Mouse (Mus musculus) liver, postnatal 0 days (tissue): ENCODE data around the gene Nfasc. TPM values are rescaled to one million over a fixed set of nuclear protein-coding genes. Genes with fewer than 3 reads are reported as not detected.

Experiments used
- ATAC-seq: fragments of 200-750 bp; cut with Nextera tagmentation; 2 replicates; pipeline ENCODE4 v1.8.0; 2017; ENCODE audit warnings: mild to moderate bottlenecking, moderate library complexity
- DNase-seq: peaks from one replicate; pipeline ENCODE4 v3.0.0-alpha.2; 2016
- H3K27ac ChIP-seq: fragments of 300-500 bp; sonication (generic); 2 replicates; pipeline ENCODE4 v1.5.1; 2014; ENCODE audit warnings: antibody characterized with exemption, moderate library complexity, mild to moderate bottlenecking, low read depth
- H3K27me3 ChIP-seq: fragments of 300-500 bp; sonication (generic); 2 replicates; pipeline ENCODE4 v1.6.1; 2014; ENCODE audit warnings: low read length, control low read depth, mixed read lengths; ENCODE audit not compliant: insufficient read depth
- H3K36me3 ChIP-seq: fragments of 300-500 bp; sonication (generic); replicated peaks from 2 replicates; pipeline ENCODE4 v1.6.1; 2014; ENCODE audit warnings: mild to moderate bottlenecking, control low read depth, low read length, moderate library complexity, mixed read lengths; ENCODE audit not compliant: insufficient read depth
- H3K4me1 ChIP-seq: fragments of 300-500 bp; sonication (generic); 2 replicates; pipeline ENCODE4 v1.6.1; 2014; ENCODE audit warnings: antibody characterized with exemption, mild to moderate bottlenecking, control low read depth; ENCODE audit not compliant: insufficient read depth
- H3K4me2 ChIP-seq: fragments of 300-500 bp; sonication (generic); 2 replicates; pipeline ENCODE4 v1.6.1; 2014; ENCODE audit warnings: low read depth, mild to moderate bottlenecking, low read length, moderate library complexity, mixed read lengths
- H3K4me3 ChIP-seq: fragments of 300-500 bp; sonication (generic); 2 replicates; pipeline ENCODE4 v1.5.1; 2014; ENCODE audit warnings: low read depth, low read length
- H3K9ac ChIP-seq: fragments of 300-500 bp; sonication (generic); replicated peaks from 2 replicates; pipeline ENCODE4 v1.6.1; 2014; ENCODE audit warnings: mild to moderate bottlenecking, moderate library complexity
- H3K9me3 ChIP-seq: fragments of 300-500 bp; sonication (generic); 2 replicates; pipeline ENCODE4 v1.6.1; 2016; ENCODE audit warnings: mild to moderate bottlenecking, control low read depth, low read length, mixed read lengths
- CTCF ChIP-seq: sonication (generic); IDR thresholded peaks from 2 replicates; pipeline ENCODE4 v1.5.1; 2016; ENCODE audit warnings: antibody characterized with exemption, low read depth
- EP300 ChIP-seq: IDR thresholded peaks from 2 replicates; pipeline ENCODE4 v1.6.1; 2016; ENCODE audit warnings: antibody characterized with exemption, low read depth, mild to moderate bottlenecking
- WGBS: fragments of 180-500 bp; shearing (Covaris S2); extraction: QIAGEN DNeasy Blood & Tissue Kit; methylation state at CpG from one replicate; pipeline ENCODE4 v1.1.7; 2014; ENCODE audit not compliant: insufficient replicate concordance; 5-methylcytosine and 5-hydroxymethylcytosine counted together
- polyA plus RNA-seq: library from polyadenylated mRNA; unstranded; fragments of >200 nt; fragmentation: Nextera tagmentation; extraction: Ambion mirVana; gene quantifications from 2 replicates; pipeline ENCODE4 v1.2.1, GENCODE M21; 2015

Gene Nfasc
- polyA plus RNA-seq, 1 experiment from 2014 or later: 0.09 TPM

GRCm38 (mm10) chr1:132715044-132715443 lies 26.6 kb downstream of the Nfasc start:
- H3K4me1 ChIP-seq: no peaks in the 10 kb centered on the region
- H3K4me2 ChIP-seq: no peak overlapping the region
- DNase-seq (no peak), ATAC-seq (no peak)
- 81% methylated on average over 9 of the region's 9 CpGs for WGBS
- no peak for TF ChIP-seq EP300
- no peak for TF ChIP-seq CTCF
- H3K4me3 ChIP-seq: no peak overlapping the region
- no peaks in the 10 kb centered on the region for H3K9me3 ChIP-seq
- no peak overlapping the region for H3K27ac ChIP-seq
- H3K27me3 ChIP-seq: no peaks in the 10 kb centered on the region
- no peak overlapping the region for H3K9ac ChIP-seq
- H3K36me3 ChIP-seq: no peaks in the 10 kb centered on the region

GRCm38 (mm10) chr1:132709419-132709818 lies 32.2 kb downstream of the Nfasc start:
- no peak for DNase-seq
- ATAC-seq: no peak
- H3K27me3 ChIP-seq: no peaks in the 10 kb centered on the region
- H3K4me1 ChIP-seq: no peaks in the 10 kb centered on the region
- no peak overlapping the region for H3K4me2 ChIP-seq
- H3K36me3 ChIP-seq: no peaks in the 10 kb centered on the region
- H3K9me3 ChIP-seq: no peaks in the 10 kb centered on the region
- 50% methylated on average over 5 of the region's 5 CpGs for WGBS
- no peak overlapping the region for H3K9ac ChIP-seq
- TF ChIP-seq CTCF: no peak
- TF ChIP-seq EP300: no peak
- no peak overlapping the region for H3K27ac ChIP-seq
- no peak overlapping the region for H3K4me3 ChIP-seq

- H3K27me3 ChIP-seq: no peaks in the 10 kb centered on the region
- H3K4me2 ChIP-seq: no peak overlapping the region
- no peak overlapping the region for H3K27ac ChIP-seq
- no peaks in the 10 kb centered on the region for H3K36me3 ChIP-seq
- 59% methylated on average over 8 of the region's 8 CpGs for WGBS
- ATAC-seq (no peak), DNase-seq (no peak)
- no peaks in the 10 kb centered on the region for H3K4me1 ChIP-seq
- TF ChIP-seq EP300 (no peak), CTCF (no peak)
- no peak overlapping the region for H3K9ac ChIP-seq
- no peak overlapping the region for H3K4me3 ChIP-seq
- no peaks in the 10 kb centered on the region for H3K9me3 ChIP-seq
These were observed 34.3 kb downstream of the Nfasc start for GRCm38 (mm10) chr1:132707301-132707700.

- H3K4me1 ChIP-seq: no peaks in the 10 kb centered on the region
- H3K4me2 ChIP-seq: no peak overlapping the region
- no peak overlapping the region for H3K27ac ChIP-seq
- H3K4me3 ChIP-seq: no peak overlapping the region
- no peaks in the 10 kb centered on the region for H3K27me3 ChIP-seq
- TF ChIP-seq CTCF: no peak
- no peak for TF ChIP-seq EP300
- no peaks in the 10 kb centered on the region for H3K9me3 ChIP-seq
- DNase-seq (no peak), ATAC-seq (no peak)
- H3K9ac ChIP-seq: no peak overlapping the region
- 33% methylated on average over 5 of the region's 5 CpGs for WGBS
- no peaks in the 10 kb centered on the region for H3K36me3 ChIP-seq
These were observed 38.1 kb downstream of the Nfasc start for GRCm38 (mm10) chr1:132703467-132703866.

- H3K4me1 ChIP-seq: no peaks in the 10 kb centered on the region
- no peaks in the 10 kb centered on the region for H3K36me3 ChIP-seq
- H3K4me2 ChIP-seq: no peak overlapping the region
- no peak for ATAC-seq
- H3K27me3 ChIP-seq: no peaks in the 10 kb centered on the region
- WGBS: 70% methylated on average over 4 of the region's 4 CpGs
- TF ChIP-seq EP300 (no peak), CTCF (no peak)
- no peaks in the 10 kb centered on the region for H3K9me3 ChIP-seq
- no peak overlapping the region for H3K4me3 ChIP-seq
- DNase-seq: no peak
- H3K27ac ChIP-seq: no peak overlapping the region
- H3K9ac ChIP-seq: no peak overlapping the region
These were observed 44.7 kb downstream of the Nfasc start for GRCm38 (mm10) chr1:132696926-132697325.

GRCm38 (mm10) chr1:132696232-132696631 lies 45.4 kb downstream of the Nfasc start:
- H3K27ac ChIP-seq: no peak overlapping the region
- no peaks in the 10 kb centered on the region for H3K9me3 ChIP-seq
- no peaks in the 10 kb centered on the region for H3K36me3 ChIP-seq
- DNase-seq (no peak), ATAC-seq (no peak)
- no peaks in the 10 kb centered on the region for H3K4me1 ChIP-seq
- WGBS: 25% methylated on average over 2 of the region's 2 CpGs
- no peak overlapping the region for H3K4me2 ChIP-seq
- TF ChIP-seq CTCF (no peak), EP300 (no peak)
- H3K27me3 ChIP-seq: no peaks in the 10 kb centered on the region
- H3K4me3 ChIP-seq: no peak overlapping the region
- H3K9ac ChIP-seq: no peak overlapping the region

GRCm38 (mm10) chr1:132694007-132694406 lies 47.6 kb downstream of the Nfasc start:
- no peak for TF ChIP-seq EP300
- TF ChIP-seq CTCF: no peak
- Histone ChIP-seq H3K27me3 (no peaks in the 10 kb centered on the region), H3K9ac (no peak overlapping the region), H3K27ac (no peak overlapping the region), H3K4me2 (no peak overlapping the region), H3K4me1 (no peaks in the 10 kb centered on the region), H3K36me3 (no peaks in the 10 kb centered on the region), H3K4me3 (no peak overlapping the region), H3K9me3 (no peaks in the 10 kb centered on the region)
- DNase-seq: no peak
- ATAC-seq: no peak
- WGBS: 61% methylated on average over 9 of the region's 9 CpGs
